Mouse (Mus musculus) kidney, adult 2 months (tissue): ENCODE measurements at regions not wholly inside any gene's neighbourhood (a gene's known extent, or its start where the extent isn't known, plus 50 kb on each side); places are given as distances from the start of the nearest gene placed in this dataset.

Experiments used
- CTCF ChIP-seq: fragments of 200-500 bp; conservative IDR thresholded peaks from 2 replicates; pipeline ENCODE4 v1.5.1; 2011; ENCODE audit warnings: low read depth, mild to moderate bottlenecking, control low read depth, low read length, moderate library complexity, mixed read lengths; ENCODE audit not compliant: insufficient read depth, insufficient read length
- POLR2A ChIP-seq: fragments of 200-500 bp; IDR thresholded peaks from one replicate; pipeline ENCODE4 v1.6.1; 2011; ENCODE audit warnings: low read depth, low read length, control low read depth

DNA sequence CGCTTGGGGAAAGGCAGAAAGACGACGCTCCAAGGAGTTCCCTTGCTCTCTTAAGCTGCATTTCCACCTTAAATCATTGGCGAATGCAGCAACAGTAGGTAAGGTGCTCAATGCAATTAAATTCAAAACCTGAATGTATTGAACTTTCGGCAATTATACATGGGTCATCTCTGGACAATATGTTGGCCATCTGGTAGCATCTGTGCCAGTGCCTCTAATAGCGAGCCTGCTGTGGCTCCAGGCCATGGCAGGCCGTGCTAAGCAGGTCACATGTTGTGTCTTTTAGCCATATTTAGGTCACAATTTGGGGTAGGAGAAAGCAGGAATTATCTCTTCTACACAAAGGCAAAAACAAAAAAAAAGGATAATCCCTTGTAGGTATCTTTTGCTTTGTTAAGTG lies 462.8 kb downstream of the Gtdc1 start:
- TF ChIP-seq POLR2A (no peak), CTCF (no peak)
